Mouse (Mus musculus) hindbrain, embryonic 11.5 days (tissue): ENCODE measurements at regions not wholly inside any gene's neighbourhood (a gene's known extent, or its start where the extent isn't known, plus 50 kb on each side); places are given as distances from the start of the nearest gene placed in this dataset.
A peak's percentile ranks its signal among the peaks of the same experiment; 100 is the strongest.
"Not testable (repeated sequence)": the region's sequence is repeated elsewhere in the genome, so short reads cannot be mapped to it uniquely, and the experiment has no call there.

Experiments used
- ATAC-seq: fragments of 200-750 bp; cut with Nextera tagmentation; 2 replicates; pipeline ENCODE4 v1.8.0; 2017; ENCODE audit warnings: mild to moderate bottlenecking, moderate TSS enrichment, moderate library complexity; ENCODE audit not compliant: low FRiP score
- DNase-seq: peaks from one replicate; pipeline ENCODE4 v3.0.0-alpha.2; 2015; ENCODE audit warnings: low spot score
- H3K27ac ChIP-seq: fragments of 300-500 bp; sonication (generic); 2 replicates; pipeline ENCODE4 v1.5.1; 2014; ENCODE audit warnings: mild to moderate bottlenecking, low read depth, low read length
- H3K27me3 ChIP-seq: fragments of 300-500 bp; sonication (generic); 2 replicates; pipeline ENCODE4 v1.6.1; 2014; ENCODE audit warnings: mild to moderate bottlenecking, low read length, moderate library complexity, mixed read lengths; ENCODE audit not compliant: control insufficient read depth, insufficient read depth
- H3K36me3 ChIP-seq: fragments of 300-500 bp; sonication (generic); 2 replicates; pipeline ENCODE4 v1.6.1; 2014; ENCODE audit warnings: mild to moderate bottlenecking, low read length, moderate library complexity, mixed read lengths; ENCODE audit not compliant: control insufficient read depth, insufficient read depth
- H3K4me1 ChIP-seq: fragments of 300-500 bp; sonication (generic); replicated peaks from 2 replicates; pipeline ENCODE4 v1.6.1; 2014; ENCODE audit warnings: low read length, mixed read lengths; ENCODE audit not compliant: control insufficient read depth, insufficient read depth
- H3K4me2 ChIP-seq: fragments of 300-500 bp; sonication (generic); replicated peaks from 2 replicates; pipeline ENCODE4 v1.6.1; 2014; ENCODE audit warnings: mild to moderate bottlenecking, low read depth, low read length
- H3K4me3 ChIP-seq: fragments of 300-500 bp; sonication (generic); 2 replicates; pipeline ENCODE4 v1.5.1; 2014; ENCODE audit warnings: low read depth, low read length
- H3K9ac ChIP-seq: fragments of 300-500 bp; sonication (generic); 2 replicates; pipeline ENCODE4 v1.6.1; 2014; ENCODE audit warnings: low read depth, low read length
- H3K9me3 ChIP-seq: fragments of 300-500 bp; sonication (generic); 2 replicates; pipeline ENCODE4 v1.6.1; 2016; ENCODE audit warnings: low read length; ENCODE audit not compliant: control insufficient read depth
- WGBS: fragments of 180-500 bp; shearing (Covaris S2); extraction: QIAGEN DNeasy Blood & Tissue Kit; methylation state at CpG from one replicate; pipeline ENCODE4 v1.1.7; 2014; 5-methylcytosine and 5-hydroxymethylcytosine counted together

DNA sequence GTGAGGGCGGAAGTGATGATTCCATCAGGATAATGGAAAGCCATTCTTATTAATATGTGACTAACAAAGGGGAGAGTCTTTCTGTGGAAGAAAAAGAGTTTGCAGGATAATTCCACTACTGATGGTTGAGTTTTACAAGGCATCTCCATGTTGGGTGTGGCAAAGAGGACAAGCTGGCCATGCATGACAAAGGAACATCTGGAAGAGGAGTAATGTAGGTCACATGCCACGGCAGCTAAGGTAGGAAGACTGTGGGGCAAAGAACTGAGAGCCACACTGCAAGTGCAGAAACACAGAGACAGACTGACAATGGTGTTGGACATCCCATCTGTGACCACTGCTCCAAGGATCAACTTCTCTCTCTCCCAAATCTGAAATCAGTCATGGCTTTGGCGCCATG, 196.4 kb upstream of the Gdi2 start:
- ATAC-seq: no peak
- H3K4me1 ChIP-seq: no peaks in the 10 kb centered on the region
- H3K4me3 ChIP-seq: no peak overlapping the region
- H3K36me3 ChIP-seq: no peaks in the 10 kb centered on the region
- no peak overlapping the region for H3K4me2 ChIP-seq
- no peak for DNase-seq
- 0 out of 2 replicates have a peak, but pooled peaks cover 7% of the 10 kb centered on the region for H3K9me3 ChIP-seq
- WGBS: 83% methylated on average over 3 of the region's 3 CpGs
- no peaks in the 10 kb centered on the region for H3K27me3 ChIP-seq
- H3K9ac ChIP-seq: no peak overlapping the region
- no peak overlapping the region for H3K27ac ChIP-seq

DNA sequence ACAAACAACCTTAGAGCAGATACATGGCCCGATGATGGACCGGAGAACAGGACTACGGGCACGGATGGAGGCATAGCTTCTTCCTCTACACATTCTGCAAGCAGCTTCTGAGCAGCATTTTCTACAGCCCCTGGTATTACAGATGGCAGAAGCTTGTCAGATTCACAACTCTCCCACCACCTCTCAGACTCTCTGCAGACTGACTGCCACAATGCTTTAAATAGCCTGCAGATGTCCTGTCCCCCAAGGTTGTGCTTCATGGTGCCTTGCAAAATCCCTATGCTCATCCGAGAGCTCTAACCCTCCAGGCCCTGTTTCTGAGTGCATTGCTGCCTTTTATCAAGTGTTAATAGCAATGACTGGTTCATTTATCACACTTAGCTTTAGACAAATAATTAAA, 194.3 kb upstream of the Gdi2 start:
- no peaks in the 10 kb centered on the region for H3K27me3 ChIP-seq
- no peak for DNase-seq
- H3K9ac ChIP-seq: no peak overlapping the region
- WGBS: 90% methylated on average over 5 of the region's 5 CpGs
- H3K4me2 ChIP-seq: no peak overlapping the region
- H3K4me1 ChIP-seq: no peaks in the 10 kb centered on the region
- 0 out of 2 replicates have a peak, but pooled peaks cover 7% of the 10 kb centered on the region for H3K9me3 ChIP-seq
- ATAC-seq: no peak
- H3K27ac ChIP-seq: no peak overlapping the region
- no peak overlapping the region for H3K4me3 ChIP-seq
- no peaks in the 10 kb centered on the region for H3K36me3 ChIP-seq

DNA sequence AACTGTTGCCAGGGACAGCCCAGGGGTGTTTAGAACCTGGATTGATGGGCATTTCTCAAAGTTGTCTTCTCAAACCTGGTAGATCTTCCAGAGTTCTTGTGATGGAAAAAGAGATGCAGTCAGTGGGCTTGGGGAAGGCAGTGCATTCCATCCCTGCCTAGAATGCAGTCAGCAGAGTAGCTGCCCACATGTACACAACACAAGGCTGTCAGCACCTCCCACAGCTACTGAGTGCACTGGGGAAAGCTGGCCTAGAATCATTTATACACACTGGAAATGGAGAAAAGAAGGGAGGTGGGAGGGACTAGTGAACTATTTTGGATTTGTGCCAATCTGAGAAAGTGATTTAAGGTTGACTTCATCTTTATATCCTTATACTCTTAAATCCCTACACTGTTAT, 183.0 kb upstream of the Gdi2 start:
- H3K27ac ChIP-seq, DNase-seq, H3K4me2 ChIP-seq, H3K36me3 ChIP-seq, H3K9ac ChIP-seq, H3K4me3 ChIP-seq, H3K9me3 ChIP-seq, H3K4me1 ChIP-seq, ATAC-seq: not testable (repeated sequence)
- peaks cover 25% of the 10 kb centered on the region for H3K27me3 ChIP-seq

DNA sequence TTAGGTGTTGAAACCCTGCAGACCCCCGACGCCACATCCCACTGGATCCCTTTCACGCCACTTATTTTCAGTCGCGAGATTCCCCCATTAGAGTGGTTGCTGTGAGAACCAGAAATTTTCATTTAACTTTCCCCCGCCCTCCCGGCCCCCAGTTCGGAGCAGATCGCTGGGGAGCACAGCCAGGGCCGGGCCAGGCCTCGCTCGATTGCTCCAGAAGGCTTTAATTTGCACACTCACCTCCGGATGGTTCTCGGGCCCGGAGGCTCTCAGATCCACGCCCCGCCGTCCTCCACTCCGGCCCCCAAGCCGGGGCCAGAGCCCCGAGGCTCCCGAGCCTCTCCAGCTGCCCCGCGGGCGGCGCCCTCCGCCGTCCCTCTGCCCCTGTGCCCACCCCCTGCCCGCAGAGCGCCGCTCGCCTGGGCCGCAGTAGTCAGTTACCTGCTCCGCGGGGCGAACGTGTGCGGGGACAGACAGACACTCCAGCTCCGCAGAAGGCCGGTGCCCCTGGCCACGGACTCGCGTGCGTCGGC, 179.7 kb upstream of the Gdi2 start:
- 0 out of 2 replicates have a peak, but pooled peaks have one; percentile 23 for ATAC-seq
- H3K27ac ChIP-seq: no peak overlapping the region
- WGBS: 1% methylated on average over 38 of the region's 45 CpGs
- peak overlapping the region; percentile 76 for H3K4me2 ChIP-seq
- peaks cover 5% of the 10 kb centered on the region; the same call in 1 of the 2 replicates for H3K4me1 ChIP-seq
- DNase-seq: peak; percentile 26
- H3K27me3 ChIP-seq: peaks cover 39% of the 10 kb centered on the region
- H3K4me3 ChIP-seq: peak overlapping the region; percentile 19; the same call in 1 of the 2 replicates
- H3K9me3 ChIP-seq: no peaks in the 10 kb centered on the region
- no peak overlapping the region for H3K9ac ChIP-seq
- no peaks in the 10 kb centered on the region for H3K36me3 ChIP-seq

DNA sequence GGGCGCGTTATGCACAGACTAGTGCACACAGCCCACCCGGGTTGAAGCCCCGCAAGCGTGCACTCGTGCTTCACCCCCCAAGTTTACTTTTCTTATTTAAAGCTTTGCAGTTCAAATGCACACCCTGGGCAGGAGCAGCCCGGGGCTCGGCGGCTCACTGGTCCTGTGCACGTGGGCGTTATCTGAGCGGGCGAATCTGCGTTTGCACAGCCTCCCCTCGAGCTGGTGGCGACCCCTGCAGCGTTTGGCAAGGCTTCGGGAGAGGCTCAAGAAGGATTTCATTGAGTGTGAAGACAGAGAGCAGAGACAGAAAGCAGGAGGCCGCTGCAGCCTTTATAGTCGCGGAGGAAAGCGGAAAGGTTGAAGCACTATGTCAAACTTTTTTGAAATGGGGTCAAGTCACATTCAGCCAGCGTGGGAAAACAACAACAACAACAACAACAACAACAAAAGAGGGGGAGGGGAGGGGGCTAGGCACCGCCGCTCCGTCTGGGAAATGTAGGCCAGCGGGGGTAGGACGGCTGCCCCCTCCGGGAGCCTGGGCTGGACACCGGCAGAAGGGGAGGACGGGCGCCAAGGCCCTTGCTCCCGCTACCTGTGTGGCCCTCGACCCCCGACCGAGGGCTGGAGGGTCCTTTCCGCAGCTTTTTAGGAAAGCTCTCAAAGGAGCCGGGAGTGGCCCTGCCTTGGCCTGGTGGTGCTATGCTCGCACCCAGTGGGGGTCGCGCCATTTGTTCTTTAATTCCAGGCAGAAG, 178.7 kb upstream of the Gdi2 start:
- Histone ChIP-seq H3K36me3 (no peaks in the 10 kb centered on the region), H3K27ac (no peak overlapping the region), H3K4me3 (peak overlapping the region; percentile 42), H3K9me3 (no peaks in the 10 kb centered on the region), H3K9ac (no peak overlapping the region), H3K4me2 (peak overlapping the region; percentile 76), H3K4me1 (peaks cover 5% of the 10 kb centered on the region; the same call in 1 of the 2 replicates), H3K27me3 (peaks cover 39% of the 10 kb centered on the region)
- DNase-seq (peak; percentile 49), ATAC-seq (peak; percentile 38; the same call in 1 of the 2 replicates)
- under 1% methylated on average over 41 of the region's 41 CpGs for WGBS

DNA sequence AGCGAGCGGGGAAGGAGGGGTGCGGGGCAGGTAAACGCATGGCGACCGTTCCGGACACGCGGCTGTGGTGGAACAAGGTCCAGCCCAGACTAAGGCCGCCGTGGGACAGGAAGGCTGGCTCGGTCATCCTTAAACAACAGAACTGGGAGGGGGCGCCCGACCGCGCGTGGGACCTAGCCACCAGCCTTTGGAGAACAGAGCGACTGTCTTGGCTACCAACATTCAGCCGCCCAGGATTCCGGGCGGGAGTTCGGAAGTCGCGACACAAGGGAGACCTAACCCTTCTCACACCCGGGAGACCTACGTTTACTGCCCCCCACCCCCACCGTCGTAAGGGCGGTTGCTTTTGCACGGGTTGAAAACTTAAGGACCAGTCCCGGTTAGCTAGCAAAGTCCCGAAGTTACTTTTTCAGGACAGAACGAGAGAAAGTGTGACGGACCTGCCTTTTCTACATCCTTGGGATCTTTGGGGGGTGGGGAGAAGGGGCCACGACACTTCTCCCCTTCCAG, 178.1 kb upstream of the Gdi2 start:
- not testable (repeated sequence) for H3K9me3 ChIP-seq, H3K27ac ChIP-seq, H3K4me1 ChIP-seq, H3K36me3 ChIP-seq, H3K9ac ChIP-seq
- ATAC-seq (peak; percentile 8; the same call in 1 of the 2 replicates), DNase-seq (peak; percentile 47)
- peak overlapping the region; percentile 76 for H3K4me2 ChIP-seq
- H3K27me3 ChIP-seq: peaks cover 39% of the 10 kb centered on the region
- H3K4me3 ChIP-seq: peak overlapping the region; percentile 42
- under 1% methylated on average over 35 of the region's 35 CpGs for WGBS

DNA sequence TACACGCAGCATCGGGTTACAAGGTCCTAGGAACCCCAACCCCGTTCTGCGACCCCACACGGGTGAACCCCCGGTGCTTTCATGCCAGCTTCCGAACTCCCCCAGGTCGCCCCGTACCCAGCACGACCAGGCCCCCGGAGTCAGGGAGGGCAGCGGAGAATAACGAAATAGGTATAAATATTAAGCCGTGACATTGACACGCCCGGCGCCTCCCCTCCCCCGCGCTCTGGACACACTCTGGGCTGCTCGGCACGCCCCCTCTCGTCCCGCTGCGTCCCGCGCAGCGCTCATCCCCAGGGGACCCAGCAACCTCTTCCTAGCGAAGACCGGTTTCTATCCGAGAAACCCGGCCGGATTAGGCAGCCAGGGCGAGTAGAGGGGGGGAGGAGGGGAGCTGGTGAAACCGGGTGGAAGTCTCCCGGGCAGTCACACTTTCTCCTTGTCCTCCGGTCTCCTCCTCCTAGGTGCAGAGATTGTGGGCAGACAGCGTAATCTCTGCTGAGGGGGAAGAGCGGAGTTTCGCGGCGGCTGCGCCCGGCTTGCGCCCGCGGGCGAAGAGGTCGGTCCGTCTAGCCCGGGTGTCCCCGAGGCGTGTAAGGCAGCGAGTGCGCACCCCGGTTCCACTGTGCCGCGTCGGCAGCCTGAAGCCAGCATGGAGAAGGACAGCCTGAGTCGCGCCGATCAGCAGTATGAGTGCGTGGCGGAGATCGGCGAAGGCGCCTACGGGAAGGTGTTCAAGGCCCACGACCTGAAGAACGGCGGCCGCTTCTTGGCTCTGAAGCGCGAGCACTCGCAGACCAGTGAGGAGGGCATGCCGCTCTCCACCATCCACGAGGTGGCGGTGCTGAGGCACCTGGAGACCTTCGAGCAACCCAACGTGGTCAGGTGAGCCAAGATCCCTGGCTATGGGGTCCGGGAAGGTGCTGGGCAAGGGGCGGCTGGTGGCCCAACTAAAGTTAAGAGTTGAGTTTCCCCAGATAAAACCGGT, 177.1 kb upstream of the Gdi2 start:
- DNase-seq (peak; percentile 66), ATAC-seq (peak; percentile 77)
- Histone ChIP-seq H3K36me3 (no peaks in the 10 kb centered on the region), H3K27me3 (peaks cover 39% of the 10 kb centered on the region), H3K4me2 (peak overlapping the region; percentile 76), H3K9me3 (no peaks in the 10 kb centered on the region), H3K9ac (peak overlapping the region; percentile 27), H3K4me3 (peak overlapping the region; percentile 42), H3K4me1 (peaks cover 5% of the 10 kb centered on the region; the same call in 1 of the 2 replicates), H3K27ac (no peak overlapping the region)
- WGBS: 1% methylated on average over 82 of the region's 82 CpGs

DNA sequence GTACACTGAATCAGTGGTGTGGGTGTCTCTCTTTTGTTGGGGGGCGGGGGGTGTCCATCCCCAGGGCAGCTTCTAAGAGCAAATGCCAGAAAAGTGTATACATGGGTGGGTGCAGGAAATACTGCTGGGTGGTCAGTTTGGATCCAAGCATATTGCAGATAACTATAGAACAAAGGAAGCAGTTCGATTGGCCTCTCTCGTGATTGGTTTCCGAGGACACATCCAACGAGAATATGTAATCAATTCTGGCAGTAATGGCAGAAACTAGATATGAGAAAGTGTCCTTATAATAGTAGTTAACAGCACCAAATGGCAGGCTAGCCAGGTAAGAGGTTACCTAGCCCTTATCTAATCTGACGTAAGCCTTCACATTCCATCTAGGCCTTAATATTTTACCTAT, 165.2 kb upstream of the Gdi2 start:
- ATAC-seq (no peak), DNase-seq (peak; percentile 27)
- H3K9ac ChIP-seq: no peak overlapping the region
- H3K4me2 ChIP-seq: no peak overlapping the region
- H3K27ac ChIP-seq: no peak overlapping the region
- H3K9me3 ChIP-seq: no peaks in the 10 kb centered on the region
- 73% methylated on average over 6 of the region's 6 CpGs for WGBS
- H3K36me3 ChIP-seq: no peaks in the 10 kb centered on the region
- H3K27me3 ChIP-seq: no peaks in the 10 kb centered on the region
- no peaks in the 10 kb centered on the region for H3K4me1 ChIP-seq
- no peak overlapping the region for H3K4me3 ChIP-seq
